Mouse (Mus musculus) spleen, adult 18-20 months (tissue): ENCODE measurements around the gene Serpini1.
A peak's percentile ranks its signal among the peaks of the same experiment; 100 is the strongest.

ENCODE experiments used
- DNase-seq, 2 experiments: peaks; one replicate each; pipeline ENCODE4 v3.0.0; 2022; ENCODE audit warnings: mixed read lengths in 2 of 2

Gene Serpini1

DNA sequence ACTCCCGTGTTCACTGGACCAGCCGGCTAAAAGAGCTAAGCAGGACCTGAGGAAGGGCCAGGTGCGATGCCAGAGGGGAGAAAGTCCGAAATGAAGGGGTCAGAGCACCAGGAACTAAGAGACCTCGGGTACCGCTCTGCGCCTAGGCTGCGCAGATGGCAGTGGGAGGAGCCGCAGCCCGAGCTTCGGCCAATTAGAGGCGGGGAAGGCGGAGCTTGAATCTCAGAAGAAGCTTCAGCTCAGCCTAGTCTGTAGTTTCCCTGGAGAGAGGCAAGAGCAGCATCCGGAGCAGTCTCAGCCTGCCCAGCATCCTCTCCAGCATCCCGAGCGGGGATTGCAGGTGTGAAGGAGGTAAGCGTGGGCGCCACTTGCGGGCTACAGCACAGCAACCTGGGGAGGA, at the start of gene Serpini1:
Gene Serpini1, plus strand, starts transcription at position 256 of the 400 bp plus-strand sequence.
- peak; percentile 85 to 86 for DNase-seq

DNA sequence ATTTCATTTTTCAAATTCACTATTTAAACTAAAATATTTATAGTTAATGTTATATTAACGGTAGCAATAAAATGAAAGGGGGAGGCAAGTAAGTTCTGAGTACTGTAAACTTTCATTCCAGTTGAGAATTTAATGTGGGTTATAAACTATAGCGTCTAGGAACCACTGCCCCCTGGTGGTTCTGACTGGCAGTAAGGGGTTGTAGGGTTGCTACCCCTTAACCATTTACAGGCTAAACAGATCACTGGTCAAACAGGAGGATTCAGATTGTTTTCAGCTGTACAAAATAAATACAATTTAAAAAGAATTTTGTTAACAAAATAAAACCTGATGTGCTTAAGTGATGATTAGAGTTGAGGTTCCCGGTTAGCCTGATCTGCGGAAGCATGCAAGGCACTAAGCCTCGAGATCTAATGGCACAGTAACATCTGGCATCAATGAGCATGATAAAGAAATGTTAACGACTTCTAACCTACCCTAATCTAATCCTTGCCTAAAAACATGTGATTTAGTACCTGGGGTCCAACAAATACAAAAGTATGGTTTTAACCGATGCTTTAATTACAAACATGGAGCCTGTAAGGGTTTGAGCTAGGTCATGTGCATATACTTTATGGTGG, 39.6 kb upstream of the Serpini1 start:
- peak; percentile 23 to 73 for DNase-seq

DNA sequence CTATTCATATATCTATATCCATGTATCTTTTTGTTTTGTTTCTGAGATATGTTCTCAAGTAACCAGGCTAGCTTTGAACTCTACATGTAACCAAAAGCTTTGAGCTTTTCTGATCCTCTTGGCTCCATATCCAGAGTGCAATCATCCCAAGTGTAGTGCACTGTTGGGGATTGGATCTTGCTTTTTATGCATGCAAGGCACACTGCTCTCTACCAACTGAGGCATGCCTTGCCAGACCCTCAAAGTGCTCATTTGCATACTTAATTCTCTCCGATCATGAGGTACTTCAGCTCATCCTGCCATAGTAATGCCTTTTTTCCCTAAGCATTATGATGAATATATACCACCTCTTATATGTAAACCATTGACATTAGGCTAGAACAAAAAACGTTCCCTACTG, 36.0 kb upstream of the Serpini1 start:
- no peak for DNase-seq

DNA sequence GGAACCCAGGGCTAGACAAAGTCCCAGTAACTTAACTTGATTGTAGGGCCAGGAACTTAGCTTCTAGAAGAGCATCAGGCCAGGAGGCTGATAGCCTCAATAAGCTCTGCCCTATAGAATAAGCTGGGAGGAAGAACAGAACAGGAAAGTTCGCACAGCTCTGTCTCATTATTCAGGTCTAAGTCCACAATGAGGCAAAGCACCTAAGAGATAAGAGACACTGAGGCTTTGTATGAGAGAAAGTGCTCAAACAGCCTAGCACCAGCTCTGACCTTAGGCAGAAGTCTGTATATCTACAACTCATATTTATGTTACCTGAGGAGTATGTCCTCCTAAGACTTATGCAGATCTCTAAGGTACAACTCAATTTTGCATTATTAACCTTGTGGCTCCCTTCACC, 34.8 kb upstream of the Serpini1 start:
- no peak for DNase-seq

DNA sequence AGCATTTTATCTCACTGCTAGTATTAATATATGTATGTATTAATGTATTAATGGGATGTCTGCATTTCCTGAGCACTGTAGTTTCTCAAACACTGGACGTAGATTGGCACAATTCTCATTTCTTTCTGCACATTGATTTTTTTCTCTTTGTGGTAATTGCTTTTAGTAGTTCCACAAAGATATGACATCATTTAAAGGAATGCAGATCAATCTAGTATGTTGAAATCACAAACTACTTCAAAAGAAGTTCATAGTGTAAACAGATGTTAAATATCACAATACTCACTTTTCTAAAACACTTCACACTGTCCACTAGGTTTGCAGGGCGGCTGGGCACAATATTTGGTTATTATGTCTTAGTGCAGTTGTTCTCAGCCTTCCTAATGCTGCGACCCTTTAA, 26.3 kb upstream of the Serpini1 start:
- no peak for DNase-seq

DNA sequence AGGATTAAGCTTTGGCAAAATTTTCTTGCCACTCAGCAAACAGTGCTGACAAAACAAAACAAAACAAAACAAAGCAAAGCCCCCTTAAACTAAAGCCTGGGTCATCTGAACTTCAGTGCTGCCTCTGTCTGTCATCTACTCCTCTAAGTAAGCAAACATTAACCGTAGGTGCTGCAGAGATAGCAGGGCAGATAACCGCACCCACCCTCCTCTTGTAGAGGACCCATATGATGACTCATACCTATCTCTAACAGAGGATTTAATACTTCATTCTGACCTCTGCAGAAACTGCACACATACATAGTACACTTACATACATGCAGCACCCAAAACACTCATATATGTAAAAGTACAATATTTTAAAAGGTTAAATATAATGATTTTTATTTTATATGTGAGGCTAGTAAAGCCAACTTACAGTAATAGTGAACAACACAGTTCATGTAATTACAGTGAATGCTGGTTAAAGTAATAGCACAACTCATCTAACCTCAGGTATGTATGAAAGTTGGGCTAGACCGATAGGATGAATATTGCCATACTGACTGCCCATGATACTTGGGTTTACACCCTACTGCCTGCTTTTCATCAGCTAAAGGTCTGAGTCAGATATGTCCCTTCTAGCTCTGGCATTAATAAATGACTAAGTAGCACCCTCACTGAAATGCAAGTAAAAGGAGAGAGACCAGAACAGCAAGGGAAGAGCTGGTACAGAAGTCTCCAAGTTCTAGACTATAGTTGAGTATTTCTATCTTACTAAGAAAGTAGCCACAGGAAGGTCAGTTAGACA, 23.1 kb upstream of the Serpini1 start:
- DNase-seq = no peak

DNA sequence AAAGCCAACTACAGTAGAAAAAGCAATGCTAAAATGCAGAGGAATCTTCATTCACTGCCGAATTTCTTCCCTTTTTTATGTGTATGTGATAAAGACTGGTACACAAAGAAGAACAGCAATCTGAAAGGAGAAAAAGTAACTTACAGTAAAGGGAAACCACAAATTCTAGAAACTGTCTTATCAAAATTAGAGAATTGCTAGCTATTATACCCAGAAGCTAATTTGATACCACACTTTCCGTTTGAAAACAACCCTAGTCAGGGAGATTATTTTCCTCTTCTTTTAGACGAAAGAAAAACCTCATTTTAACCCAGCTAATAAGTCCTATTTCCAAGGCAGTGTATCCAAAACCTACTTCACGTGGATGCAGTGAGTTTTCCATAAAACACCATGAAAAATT, 16.1 kb upstream of the Serpini1 start:
- no peak for DNase-seq

DNA sequence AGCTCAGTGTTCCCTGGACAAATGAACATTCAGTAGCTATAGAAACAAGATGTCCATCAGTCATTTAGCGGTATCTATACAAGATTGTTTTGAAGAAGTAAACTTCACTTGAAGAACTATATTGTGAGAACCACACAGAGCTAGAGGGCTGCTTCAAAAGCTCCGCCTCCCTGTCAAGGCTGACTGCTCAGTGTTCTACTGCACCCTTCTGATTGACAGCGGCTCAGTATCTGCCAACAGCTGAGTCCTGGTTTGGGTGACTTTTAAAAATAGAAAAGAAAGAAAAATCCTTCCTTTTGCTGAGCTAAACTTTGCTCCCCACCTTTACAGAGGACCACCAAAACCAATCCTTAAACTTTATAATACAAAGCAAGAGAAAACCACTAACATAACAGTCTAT, 14.5 kb upstream of the Serpini1 start:
- peak; percentile 22 to 41 for DNase-seq

DNA sequence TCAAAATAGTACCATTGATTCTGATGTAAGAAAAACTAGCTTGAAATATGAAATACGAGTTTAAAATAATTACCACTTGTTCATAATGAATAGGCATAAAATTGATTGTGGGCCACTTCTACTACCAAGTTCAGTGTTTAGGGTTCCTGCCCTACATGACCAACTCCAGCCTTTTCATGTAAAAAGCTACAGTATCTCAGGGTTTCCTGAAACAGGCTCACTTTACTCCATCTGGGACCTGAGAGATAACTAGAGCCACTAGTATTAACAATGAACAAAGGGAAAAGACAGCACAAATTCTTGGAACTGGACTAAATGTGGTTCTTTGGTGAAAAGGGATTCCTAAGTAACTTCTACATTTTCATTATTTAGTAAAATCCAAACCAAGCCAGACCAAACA, 13.1 kb upstream of the Serpini1 start:
- DNase-seq = no peak

DNA sequence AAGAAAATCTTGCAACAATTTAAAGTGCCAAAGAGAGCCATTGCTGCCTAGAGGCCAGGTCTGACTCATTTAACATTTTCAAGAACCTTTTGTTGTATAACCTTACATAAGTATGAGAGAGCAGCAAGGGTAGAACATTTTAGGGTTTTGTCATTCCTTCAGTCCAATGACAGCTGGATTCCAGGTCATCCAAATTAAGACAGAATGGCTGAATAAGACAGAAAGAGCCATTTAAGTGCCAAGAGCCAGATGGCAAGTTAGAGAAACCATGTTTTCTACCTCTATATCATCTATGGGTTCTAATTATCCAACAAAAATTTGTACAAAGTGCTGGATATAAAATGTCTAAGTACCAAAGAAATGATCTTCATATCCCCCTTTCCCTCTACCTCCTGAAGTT, 6.1 kb upstream of the Serpini1 start:
- no peak for DNase-seq

DNA sequence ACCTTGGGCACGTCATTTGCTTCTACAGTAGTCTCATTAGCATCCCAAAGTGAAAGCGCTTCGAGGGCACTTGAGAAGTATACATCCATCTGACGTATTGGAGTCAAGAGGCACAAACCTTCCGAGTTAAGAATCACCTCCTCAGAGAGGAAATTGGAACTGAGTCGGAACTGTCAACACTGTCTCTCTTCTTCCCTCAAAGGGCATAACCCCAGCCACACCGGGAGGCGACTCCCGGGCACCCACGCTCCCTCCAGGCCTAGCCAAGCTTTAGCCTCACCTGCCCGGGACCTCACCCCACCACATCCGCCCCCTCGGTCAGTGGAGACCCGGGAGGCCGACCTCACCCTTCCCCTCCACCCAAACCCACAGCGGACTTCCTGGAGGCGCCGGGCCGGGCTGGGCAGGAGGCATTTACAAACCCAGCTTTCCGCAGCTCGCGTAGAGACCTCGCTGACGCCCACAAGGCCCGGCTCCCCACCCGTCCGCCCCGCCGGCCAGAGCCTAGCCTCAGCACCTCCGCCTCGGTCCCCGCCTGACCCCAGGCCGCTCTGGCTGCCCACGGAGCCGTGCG, 1.1 kb upstream of the Serpini1 start:
- peak; percentile 65 to 70 for DNase-seq

DNA sequence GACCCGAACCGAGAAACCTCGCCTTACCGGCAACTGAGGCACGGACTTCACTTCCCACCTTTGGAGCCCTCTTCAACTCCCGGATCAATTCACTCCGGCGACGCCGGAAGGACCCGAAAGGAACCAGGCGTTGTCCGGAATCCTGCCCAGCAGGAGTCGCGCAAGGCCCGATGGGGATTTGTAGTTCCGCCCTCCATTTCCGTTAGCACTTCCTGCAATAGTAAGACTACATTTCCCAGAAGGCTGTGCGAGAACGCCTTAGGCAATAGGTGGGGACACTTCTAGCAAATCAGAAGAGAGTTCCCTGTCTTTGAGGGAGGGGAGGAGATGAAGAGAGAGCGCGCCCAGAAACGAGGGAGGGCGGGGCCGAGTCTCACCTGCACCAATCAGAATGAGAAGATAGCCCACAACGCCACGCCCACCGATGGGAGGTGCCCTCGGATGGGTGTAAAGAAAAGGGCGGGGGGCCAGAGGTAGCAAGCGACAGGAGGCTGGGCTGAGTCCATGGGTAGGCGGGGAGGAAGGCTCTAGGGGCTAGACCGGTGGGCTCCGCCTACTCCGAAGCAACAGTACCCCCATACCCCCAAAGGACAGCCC, 554 bp upstream of the Serpini1 start, which contains the start of gene Pdcd10:
Gene Pdcd10, minus strand, starts transcription at position 162 of the 597 bp plus-strand sequence.
- peak; percentile 100 for DNase-seq

DNA sequence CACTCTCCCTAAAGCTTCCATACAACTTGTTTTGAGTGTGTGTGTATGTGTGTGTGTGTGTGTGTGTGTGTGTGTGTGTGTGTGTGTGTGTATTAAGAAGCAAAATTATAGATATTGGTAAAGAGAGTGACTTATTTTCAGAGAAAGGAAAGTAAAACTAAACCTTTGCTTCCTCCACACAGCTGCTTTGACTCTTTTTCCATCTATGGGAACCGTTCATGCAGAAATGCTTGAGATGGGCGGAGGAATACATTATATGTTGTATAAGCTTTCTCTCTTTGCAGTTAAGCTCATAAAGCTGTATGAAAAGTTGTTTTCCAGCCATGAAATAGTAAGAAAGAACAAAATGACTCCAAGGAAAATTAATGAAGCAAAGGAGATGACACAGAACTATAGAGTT, 16.7 kb downstream of the Serpini1 start:
- no peak for DNase-seq

DNA sequence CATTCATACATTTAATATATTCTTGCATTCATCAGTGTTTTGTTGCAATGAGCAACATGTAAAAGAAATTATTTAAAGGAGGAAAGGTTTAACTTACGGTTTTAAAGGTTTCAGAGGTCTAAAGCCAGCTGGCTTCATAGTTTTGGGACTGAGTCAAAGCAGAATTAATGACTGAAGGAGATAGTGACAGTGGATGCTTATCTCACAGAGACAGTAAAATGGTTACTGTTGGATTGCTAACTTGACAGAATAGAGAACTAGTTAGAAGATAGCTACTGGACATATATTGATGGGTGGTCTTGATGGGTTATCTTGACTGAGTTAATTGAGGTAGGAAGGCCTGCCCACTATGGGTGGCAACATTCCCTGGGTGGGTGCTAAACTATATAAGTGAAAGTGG, 18.2 kb downstream of the Serpini1 start:
- DNase-seq = no peak

DNA sequence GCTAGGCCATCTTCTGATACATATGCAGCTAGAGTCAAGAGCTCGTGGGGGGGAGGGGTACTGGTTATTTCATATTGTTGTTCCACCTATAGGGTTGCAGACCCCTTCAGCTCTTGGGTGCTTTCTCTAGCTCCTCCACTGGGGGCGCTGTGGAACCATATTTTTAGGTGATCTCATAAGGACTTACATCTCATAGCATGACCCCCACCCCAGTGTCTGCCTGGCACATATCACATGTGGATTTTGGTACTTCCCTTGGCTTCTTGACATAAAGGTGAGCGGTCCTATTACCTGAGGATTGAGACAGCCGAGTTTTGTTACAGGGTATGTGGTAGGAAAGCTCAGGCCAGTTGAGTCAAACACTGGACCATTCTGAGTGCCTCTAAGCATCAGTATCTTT, 22.0 kb downstream of the Serpini1 start:
- DNase-seq = peak; percentile 18 to 56

DNA sequence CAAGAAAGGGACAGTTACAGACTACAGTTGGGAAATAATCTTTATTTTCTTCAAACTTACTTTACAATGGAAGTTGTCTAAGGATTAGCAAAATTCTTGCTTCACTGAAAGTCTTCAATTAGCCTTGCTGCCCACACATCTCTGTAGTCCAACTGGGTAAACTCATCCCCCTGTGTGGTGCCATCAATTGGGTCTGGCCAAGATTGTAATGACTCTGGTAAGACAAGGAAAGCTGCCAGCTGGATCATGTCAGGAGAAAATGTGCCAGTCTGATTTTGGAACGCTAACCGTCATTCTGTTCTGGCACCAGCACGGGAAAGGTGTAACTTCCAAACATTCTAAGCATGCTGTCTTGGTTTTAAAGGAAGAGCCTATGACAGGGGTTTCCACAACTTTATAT, 25.9 kb downstream of the Serpini1 start:
- no peak for DNase-seq

DNA sequence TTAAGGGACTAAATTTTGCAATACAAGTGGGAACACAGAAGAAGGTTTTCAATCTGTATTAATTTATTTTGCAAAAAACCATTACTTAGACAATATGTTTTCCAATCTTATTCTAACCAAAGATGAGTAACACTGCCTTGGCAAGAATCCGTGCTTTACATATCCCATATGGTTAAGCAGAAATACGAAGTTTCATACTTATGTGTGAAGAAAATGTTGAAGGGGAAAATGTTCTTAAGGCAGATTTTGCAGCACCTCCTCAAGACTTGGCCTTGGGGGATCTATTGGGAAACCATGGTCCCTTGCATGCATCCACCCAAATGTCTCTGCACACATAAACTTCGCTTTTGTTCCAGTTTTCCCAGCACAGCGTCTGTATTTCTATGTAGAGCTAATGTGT, 27.6 kb downstream of the Serpini1 start:
- no peak for DNase-seq

DNA sequence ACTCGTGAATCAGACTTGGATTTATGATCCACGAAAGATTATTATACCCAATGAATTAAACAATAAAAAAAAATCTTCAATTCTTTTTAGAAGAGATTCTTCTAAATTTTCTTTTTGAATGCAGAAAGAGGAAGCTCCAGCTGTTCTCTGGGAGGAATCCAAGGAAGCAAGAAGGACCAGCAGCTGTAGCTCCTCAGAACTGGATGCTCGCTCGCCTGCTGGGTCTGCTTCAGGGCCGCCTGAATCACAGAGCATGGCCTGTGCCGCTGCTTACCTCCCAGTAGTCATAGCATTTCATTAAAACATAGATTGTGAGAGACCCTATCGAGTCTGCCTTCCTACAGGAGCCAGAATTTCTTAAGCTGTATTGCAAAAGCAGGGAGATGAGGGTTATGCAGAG, 53.7 kb downstream of the Serpini1 start:
- DNase-seq = no peak

DNA sequence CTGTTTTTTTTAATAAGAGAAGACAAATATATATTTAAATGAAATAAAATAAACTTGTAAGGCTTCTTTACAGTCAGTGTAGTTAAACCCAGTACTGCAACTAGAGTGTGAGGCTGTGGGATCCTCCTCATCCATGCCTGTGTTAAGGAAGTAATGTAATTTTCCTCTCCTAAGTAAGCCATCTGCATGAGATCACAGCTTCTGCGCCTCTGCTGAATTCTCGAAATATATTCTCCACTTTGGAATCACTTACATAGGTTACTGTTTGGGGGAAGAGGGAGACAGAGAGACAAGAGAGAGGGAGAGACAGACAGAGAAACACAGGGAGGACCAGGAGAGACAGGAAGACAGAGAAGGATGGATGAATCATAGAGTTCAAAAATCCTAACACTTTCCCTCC, 67.3 kb downstream of the Serpini1 start:
- no peak for DNase-seq

DNA sequence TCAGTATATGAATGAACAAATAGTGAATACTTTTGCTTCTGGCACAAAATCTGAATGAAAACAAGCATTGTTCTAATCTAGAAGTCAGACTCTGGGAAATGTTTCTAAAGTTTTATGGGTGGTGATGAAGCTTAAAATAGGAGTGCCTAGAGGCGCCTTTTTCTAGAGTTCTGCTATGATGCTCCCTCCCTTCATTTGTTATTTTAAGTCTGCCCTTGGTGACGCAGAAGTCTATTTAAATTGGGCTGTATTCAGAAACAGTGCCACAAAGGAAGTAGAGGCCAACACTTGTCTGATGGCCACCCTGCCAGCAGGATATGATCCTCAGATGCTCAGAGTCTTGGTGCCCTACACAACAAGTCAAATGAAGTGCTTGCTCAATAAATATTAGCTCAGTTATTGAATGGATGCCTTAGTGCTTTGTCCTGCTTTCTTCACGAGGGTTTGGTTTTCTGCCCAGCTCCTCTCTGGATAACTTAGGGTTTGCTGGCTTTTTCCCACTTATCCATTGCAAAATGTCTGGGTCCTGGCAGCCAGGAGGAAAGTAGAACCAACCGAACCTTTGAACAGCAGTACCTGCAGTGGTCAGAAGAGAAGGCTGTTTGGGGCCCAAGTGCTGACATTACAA, 73.8 kb downstream of the Serpini1 start:
- DNase-seq = no peak

DNA sequence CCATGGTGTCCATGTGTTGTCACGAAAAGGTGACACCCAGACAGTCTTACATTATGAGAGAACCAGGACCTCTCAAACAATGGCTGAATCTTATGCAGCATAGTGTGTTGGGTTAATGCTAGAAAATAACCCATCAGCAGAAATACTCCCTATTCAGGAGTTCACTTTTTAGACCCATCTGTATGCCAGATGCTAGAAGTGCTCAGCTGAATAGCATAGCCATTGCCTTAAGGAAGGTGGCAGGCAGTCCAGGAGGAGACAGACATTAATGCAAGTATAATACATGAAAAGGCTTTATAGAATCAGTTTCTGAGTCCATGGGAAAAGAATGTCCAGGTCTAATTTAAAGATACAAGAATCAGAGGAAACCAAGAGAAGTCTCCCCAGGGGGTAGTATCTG, 75.9 kb downstream of the Serpini1 start:
- DNase-seq = no peak

DNA sequence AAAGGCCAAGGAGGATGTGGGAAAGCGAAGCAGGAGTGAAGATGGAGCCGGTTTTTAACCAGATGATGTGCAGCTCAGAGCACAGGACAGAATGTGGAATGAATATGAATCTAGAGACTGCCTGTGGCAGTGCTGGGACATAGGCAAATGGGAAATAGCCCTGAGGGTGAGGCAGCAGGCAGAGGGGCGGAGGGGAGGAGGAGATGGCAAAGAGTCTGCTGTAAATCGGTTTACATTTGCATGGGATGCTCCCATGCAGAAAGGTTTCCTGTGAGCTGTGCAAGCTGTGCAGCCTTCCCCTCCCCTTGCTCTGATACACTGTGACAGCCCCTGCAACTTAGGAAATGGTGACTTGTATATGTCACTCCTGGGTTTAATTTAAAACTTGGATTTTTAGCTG, 76.3 kb downstream of the Serpini1 start:
- DNase-seq = peak; percentile 28 to 31

DNA sequence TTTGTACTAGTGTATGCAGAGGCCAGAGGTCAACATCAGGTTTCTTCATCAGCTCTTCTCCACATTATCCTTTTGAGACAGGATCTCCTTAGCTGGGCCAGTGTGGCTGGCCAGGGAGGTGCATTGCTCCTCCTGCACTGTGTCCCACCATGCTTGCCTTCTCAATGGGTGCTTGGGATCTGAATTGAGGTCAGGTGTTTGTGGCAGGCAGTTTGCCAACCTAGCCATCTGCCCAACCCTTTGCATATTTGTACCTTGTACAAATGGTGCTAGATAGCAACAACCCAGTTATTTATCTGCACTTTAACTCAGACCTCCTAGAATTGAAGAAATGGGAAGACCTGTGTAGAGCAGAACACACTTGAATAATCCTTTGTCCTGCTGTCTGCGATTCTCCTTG, 78.3 kb downstream of the Serpini1 start:
- DNase-seq = no peak
